Mouse (Mus musculus): ENCODE measurements around the gene Htr7. TPM values are rescaled to one million over a fixed set of nuclear protein-coding genes. Genes with fewer than 3 reads are reported as not detected.

Htr7 gene
- polyA plus RNA-seq (2017; shearing (Covaris generic)): not detected

DNA sequence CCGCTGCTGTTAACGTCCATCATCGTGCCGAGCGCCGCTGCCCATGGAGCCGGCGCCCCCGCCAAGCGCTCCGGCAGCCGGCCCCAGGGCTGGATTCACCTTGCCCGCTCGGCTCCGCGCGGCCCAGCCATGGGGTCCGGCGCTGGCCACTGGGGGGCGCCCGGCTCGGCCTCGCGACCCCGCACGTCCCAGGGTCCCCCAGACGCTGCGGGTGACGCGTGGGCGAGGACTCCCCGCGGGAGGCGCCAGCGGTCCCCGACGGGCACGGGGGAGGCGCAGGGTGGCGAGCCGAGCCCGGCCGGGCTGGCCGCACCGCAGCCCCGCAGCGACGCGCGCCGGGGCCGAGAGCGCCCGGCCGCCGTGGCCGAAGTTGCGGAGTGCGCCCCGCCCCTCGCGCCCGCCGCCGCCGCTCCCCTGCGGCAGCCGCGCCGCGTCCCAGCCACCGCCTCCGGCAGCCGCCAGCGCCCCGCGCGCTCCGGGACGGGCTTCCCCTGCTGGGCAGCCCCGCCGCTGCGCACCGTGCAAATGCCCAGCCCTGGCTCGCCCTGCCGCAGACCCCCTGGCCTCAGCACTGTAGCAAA lies at the start of gene Htr7:
TSS of gene Htr7 (minus strand) at position 277 of the 581 bp plus-strand sequence.
- ATAC-seq: no peak

DNA sequence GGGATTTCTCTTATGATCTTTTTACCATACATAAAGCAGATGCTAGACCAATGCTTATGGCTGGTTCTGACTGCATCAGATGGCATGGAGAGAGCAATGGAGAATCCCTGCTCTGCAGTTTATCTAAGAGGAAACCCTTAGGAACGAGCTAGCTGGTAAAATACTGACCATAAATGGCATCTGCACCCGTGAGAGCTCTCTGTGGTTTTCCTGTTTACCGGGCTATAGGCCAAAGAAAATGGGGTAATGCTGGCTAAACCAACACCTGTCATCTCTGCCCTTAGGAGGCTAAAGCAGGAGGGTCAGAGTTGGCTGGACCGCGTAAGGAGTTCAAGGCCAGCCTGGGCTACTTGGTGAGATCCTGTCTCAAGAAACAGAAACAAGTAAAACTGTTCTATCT lies 46.6 kb upstream of the Htr7 start:
- ATAC-seq: no peak

DNA sequence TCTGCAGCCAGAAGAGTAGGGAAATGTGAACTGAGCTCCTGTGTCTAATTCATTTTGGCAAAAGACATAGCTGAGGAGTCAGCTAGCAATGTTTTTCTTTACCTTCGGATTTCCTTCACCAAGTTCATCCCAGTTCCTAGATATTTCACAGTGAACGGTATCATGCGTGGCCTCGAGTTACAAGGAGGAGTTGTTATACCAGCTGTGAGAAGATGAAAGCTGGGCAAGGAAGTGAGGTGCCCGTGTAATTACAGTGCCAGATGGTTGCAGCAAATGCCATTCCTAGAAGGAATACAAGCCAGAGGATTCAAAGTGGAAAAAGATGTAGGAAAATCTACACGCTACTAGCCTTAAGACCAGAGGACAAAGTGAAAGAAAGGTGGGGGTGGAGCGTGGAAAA lies 41.6 kb upstream of the Htr7 start:
- no peak for ATAC-seq

DNA sequence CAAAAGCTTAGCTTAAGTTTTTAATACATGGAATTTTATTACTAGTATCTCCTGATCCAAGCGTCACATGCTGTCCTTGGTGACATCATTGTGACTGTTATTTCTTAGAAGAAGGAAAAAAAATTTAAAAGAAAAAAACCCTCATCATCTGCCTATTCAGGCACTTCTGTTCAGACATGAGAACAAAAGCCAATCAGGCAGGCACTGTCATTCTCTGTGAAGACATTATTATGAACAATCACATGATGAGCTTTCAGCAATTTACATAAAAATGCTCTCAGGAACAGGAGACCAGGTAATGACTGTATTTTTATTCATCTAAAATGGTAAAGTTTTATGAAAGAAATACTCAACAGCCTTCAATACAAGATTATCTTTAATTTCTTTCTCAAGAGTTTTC lies 41.0 kb upstream of the Htr7 start:
- ATAC-seq: no peak

DNA sequence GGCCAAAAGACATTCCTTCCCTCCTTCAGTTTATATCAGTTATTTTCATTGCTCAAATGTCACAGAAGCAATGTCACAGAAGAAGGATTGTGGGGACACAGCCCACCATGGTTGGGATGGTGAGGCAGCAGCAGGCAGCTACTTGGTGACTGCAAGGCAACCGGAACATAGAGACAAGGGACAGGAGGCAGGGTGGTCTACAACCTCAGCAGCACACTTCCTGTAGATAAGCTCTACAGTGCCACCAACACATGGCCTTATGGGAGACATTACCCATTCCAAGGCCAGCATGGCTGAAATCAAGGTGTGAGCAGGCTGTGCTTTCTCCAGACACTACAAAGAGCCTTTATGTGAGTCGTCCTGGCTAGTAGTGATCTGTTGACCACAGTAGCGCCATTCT lies 39.9 kb upstream of the Htr7 start:
- ATAC-seq: no peak

DNA sequence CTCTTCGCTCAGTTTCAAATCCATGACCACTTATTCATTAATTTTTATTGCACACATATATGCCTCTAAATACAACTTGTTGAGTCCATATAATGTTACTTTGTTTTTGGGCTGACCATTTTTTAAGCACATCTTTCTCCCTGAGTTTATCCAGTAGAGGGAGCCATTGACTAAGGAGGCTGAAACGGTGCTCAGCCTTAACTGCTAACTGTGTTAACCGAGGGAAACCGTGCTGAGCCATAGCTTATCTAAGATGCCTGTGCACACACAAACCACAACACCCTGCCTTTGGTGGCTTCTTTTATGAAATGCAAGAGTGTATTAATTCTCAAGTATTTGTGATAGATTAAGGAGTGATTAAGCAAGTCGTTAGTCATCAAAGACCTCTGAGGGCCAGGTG lies 33.5 kb upstream of the Htr7 start:
- ATAC-seq: no peak

DNA sequence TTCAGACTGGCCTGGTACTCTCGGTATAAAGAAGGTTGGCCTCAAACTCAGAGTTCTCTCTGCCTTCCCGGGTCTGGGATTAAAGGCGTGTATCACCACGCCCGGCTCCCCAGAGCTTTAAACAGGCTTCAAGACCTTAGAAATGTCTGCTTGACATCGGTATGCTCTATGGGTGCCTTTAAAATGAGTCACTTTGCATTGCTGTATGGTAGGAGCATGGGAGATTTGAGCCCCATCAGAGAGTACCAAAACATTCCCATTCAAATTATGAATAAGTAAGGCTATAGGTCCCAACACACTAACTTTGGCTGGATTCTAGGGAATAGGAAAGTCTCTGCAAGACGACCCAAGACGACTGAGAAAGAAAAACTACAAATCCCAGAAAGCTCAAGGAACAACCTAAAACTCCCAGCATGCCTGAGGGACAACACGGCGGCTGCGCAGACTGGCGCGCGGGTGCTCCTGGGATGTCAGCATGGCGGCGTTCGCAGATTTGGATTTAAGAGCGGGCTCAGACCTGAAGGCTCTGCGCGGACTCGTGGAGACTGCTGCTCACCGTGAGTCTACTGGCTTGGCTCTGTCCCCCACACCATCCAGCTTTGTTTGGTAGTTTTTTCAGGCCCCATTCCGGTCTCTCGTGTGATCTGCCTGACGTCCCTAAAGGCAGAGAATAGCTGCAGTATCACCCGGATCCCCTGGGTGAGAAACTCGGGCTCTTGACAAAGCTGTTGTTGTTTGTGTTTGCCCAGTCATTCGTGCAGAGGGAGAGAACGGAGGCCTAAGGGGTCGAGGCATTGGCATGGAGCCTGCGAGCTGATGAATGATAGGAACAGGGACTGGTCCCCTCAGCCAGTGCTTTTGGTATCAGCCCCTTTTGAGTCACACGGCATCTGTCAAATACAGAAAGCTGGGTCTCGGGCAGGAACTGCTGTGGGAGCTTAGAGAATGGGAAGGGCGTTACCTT lies 26.2 kb upstream of the Htr7 start, which contains the start of gene Rpp30:
TSS of gene Rpp30 (plus strand) at position 455 of the 964 bp plus-strand sequence.
- peak; percentile 94 for ATAC-seq

DNA sequence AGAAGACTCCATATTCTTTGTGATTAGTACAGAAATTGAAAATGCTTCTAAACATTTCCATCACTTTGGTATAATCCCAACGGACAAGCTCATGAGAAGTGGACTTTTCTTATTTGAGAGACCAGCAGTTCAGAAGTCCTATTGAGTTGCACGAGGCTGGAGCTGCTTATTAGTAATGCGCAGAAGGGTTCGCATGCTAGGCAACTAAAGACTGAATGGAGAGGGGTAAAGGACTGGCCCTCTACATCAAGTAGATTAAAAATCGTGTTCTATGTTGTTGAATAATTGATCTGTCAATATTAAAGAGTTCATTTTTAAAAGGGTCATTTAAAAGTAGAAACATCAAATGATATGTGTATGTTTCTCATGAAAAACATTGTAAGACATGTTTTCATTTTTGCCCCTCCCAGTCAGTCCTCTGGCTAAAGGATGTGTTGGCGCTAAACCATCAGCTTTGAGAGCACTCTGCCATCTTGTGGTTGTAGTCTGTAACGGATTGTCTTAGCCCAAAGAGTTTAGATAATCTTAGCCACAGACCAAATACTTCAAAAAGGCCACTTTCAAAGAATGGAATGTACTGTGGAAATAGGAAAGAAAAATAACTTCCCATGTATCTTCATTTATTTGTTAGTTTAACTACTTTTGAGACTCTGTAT lies 25.4 kb upstream of the Htr7 start:
- peak; percentile 80 for ATAC-seq

DNA sequence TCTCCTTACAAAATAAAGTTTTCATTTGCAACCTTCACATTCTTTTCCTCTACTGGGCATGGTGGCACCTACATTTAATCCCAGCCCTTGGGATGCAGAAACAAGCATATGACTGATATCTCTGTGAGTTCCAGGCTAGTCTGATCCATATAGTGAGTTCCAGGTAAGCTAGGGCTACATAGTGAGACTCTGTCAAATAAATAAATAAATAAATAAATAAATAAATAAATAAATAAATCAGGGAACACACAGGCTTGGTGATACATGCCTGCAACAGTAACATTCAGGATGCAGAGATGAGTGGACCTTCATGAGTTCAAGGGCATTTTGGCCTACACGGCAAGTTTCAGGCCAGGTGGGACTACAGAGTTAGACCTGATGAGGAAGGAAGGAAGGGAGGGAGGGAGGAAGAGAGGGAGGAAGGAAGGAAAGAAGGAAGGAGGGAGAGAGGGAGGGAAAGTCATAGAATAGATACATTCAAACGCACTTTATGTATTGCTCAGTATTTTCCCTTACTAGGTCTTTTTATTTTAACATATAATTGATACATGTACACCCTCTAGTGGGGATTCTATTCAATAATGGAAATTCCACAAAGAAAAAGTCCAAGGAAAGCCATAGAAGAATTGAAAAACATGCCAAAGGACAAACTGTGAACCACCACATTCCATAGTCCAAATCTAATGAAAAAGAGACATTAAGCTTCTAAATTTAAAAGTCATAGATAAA lies 5.7 kb upstream of the Htr7 start:
- ATAC-seq: no peak

DNA sequence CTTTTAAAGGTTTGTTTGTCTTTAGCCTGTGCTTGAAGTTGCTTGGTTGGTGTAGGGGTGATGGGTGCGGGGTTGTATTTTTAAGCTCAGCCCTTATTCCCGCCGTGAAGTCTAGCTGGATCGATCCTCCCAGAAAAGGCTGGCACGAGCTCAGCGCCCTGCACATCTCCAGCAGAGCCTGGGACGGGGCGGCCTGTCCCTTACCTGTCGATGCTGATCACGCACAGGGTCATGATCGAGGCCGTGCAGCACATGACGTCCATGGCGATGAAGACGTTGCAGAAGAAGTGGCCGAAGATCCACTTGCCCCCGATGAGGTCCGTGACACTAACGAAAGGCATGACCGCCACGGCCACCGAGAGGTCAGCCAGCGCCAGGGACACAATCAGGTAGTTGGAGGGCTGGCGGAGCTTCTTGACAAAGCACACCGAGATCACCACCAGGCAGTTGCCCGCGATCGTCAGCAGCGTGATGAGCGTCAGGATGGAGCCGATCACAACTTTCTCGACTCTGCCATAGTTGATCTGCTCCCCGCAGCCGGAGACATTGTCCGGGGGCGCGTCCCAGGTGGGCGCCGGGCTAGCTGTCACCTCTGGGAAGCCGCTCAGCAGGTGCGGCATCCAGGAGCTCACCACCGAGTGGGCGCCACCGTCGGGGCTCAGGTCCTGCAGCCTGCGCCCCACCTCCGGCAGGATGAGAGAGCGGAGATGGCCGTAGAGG lies 645 bp downstream of the Htr7 start:
- ATAC-seq: no peak

DNA sequence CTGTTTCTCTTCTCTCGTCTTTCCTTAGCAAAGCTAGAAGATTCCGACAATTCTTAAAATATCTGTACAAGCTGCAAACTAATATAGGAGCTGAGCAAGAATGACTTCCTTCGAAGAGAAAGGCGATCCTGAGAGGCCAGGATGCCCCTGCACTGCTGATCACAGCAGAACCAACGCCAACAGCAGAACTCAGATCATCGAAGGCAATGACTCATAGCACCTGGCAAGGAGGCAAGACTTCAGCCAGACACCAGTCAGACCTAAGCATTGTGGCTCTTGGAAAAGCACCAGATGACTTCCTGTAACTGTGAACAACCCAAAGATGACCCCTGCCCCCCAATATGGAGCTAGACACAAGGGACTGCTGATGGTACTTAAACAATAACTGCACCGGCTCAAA lies 11.3 kb downstream of the Htr7 start:
- no peak for ATAC-seq

DNA sequence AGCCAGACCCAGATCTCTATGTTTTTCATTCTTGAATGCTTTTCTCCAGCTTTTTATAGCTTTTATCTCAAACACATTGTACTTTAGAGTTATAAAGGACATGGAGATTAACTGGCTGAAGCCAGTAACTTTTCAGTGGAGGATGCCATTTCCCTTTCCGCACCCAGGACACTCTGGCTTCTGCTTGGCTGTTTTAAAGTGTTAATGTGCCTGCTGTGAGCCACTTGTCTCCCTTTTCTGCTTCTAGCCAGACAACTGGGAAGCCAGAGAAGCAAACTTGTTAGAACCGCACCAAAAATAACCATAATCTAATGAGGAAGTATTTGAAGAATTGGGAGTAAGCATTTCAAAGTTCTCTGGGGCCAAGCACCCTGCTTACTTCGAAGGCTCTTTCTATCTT lies 42.5 kb downstream of the Htr7 start:
- no peak for ATAC-seq

DNA sequence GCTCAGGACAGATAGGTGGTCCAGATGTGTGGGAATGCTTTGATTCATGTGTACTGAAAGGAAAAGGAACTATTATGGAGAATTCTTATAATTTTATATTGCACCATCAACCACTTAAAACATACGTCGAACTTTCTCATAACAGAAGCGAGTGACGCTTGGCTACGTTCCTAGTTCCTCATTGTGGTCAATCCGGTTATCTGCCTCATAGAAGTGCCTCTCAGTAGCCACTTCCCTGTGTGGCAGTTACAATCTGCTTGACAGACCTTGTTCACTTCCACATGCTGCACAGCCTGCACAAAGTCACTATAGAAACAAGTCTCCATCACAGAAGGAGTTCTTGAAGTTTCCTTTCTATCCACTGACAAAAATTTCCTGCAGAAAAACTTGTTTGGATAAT lies 51.0 kb downstream of the Htr7 start:
- ATAC-seq: no peak

DNA sequence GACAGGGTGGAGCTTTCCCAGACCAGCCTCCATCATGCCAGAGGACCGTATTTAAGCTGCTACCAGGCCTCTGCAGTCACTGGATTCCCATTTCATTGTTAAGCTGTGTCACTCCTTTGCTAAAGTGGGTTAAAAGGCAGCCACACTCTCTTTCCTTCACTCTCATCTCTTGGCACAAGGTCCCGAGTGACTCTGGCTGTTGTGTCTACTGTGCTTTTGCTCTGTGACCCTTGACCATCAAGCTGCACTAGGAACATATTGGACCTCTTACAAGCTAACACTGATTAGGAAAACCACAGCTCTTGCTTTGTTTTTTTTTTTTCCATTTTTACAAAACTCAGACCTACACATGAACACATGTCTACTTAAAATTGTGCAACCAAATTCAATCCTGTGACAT lies 52.3 kb downstream of the Htr7 start:
- no peak for ATAC-seq

DNA sequence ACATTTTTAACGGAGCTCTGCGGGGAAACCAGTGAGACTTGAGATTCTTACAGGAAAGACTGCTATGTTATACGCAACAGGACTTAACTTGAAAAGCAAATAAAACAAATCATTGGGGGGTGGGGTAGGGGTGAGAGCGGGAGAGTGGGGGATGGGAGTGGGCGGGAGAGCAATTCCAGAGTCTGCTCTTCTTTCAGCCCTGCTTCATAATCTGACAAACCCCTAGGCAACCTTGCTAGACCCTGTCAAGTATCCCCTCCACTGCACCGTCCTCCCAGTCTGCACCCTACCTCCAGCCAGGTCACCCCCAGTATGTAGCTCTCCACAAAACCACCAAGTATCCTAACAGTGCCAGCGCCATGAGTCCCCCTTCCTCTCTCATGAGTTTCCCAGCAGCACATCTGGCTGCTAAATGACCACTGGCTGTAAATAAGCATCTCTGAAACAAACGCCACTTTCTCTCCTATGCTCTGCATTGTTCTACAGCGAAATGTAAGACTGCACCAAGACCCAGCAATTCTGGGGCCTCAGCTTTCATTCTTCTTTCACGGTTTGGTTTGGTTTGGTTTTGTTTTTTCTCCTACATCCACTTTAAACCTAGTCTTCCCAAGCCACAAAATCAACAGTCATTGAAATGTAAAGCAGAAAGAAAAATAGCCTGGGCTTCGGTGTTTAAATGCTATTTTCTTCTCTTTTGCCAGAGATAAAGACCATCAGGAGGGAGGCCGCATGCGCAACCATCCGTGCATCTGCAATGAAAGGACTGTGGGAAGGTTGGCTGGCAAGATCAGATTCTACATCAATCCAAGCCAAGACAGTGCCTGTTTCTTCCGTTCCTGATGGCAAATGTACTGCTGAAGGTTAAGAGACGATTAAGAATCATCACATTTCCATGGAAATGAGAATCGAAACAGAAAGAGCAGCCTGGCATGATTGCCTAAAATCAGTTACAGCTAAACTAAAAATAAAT lies 54.5 kb downstream of the Htr7 start:
- no peak for ATAC-seq

DNA sequence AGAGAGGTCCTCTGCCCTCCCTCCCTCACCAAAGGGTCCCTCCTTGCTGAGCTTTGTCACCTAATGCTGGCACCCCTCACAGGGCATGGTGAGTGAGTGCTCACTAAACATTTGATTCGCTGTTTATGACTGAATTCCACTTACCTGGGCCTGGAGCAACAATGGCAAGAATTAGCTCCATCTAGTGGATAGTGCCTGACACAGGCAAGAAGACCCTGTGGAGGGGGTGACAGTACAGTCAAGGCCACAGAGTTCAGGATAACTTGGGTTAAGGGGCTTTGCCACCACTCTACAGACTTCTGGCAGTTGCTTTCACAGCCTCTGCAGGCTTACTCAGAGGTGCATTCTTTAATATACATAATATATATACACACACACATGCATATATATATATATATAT lies 55.8 kb downstream of the Htr7 start:
- ATAC-seq: no peak

DNA sequence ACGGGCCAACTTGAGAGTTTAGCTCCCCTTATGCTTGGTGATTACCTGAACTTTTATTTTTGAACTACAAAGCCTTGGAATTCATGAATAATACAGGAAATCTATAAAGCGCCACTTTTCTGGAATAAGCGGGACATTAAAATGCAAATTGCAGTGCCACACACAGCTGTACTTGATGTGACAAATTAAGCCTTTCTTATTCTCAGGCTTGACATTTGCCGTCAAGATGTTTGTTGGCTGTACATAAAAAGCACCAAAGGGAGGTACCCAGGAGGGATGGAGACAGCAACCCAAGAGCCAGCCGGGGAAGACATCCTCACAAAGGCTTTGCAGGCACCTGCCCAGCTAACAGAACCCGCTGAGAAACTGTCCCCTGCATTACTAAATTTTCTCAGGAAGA lies 56.4 kb downstream of the Htr7 start:
- ATAC-seq: no peak

DNA sequence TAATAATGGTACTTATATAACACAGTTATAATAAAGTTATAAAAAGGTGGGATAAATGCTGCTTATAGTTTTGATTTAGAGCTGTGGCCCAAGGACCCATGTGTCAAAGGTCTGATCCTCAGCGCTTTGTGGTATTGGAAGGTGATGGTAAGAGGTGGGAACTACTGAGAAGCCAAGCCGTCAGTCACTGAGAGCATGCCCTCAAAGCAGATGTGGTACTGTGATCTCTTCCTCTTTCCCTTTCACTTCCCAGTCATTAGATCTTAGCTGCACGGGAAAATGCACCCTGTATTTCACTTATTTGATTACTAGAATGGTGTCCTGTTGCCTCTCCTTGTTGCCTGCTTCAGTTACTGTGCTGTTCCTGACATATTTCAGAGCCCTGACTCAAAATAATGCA lies 59.9 kb downstream of the Htr7 start:
- no peak for ATAC-seq

DNA sequence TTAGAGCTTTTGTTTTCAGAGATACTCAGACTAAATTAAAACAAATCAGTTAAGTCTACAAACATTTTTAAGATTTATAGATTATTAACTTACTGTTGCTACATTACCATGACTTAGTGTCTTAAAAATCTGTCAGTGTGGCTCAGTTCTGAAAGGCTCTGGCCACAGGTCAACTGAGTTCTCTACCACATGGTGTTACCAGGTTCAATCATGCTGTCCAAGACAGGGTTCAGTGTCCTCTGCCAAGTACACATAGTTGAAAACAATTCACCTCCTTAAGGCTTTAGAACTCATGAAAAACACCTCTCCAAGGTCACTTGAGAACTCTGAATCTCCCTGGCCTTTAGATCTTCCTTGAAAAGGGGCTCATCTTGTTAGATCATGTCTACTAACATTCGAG lies 69.8 kb downstream of the Htr7 start:
- no peak for ATAC-seq

DNA sequence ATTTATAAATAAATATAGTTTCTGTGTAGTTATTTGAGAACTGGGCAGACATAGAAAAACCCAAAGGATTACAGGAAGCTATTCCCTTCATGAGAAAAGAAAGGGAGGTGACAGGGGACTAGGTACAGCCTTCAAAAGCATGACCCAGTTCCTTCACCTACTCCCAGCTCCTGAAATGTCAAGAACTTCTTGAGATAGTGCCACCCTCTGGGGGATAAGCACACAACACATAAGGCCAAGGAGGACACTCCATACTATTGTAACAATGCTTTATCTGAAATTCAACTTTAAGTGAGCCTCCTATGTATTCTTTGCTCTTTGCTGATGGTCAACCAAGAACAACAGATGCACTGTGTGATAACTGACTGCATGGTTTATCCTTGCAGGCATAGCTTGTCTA lies 82.6 kb downstream of the Htr7 start:
- no peak for ATAC-seq

DNA sequence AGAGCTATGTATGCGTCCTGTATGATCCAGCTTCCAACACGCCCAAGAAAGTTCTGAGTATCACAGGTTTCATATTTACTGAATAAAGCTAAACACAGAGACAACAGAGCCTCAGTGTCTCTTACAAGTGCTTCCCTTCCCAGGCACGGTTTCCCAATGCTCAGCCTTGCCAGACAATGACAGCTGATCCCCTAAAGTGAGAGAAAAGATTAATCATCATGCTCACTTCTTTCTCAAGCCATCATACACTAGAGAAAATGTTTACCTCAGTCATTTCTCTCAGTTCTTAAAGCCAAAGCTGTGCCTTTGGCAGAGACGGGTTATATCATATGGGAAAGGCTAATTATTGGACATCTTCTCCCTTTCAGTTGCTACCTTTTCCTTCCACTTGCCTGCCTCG lies 99.7 kb downstream of the Htr7 start:
- no peak for ATAC-seq
